Mouse (Mus musculus): ENCODE results near the gene Ggnbp2. TPM values are rescaled to one million over a fixed set of nuclear protein-coding genes. Genes with fewer than 3 reads are reported as not detected.

Ggnbp2 gene
- total RNA-seq (2023), result 100 to 1,000 TPM; 125 to 136 TPM

DNA sequence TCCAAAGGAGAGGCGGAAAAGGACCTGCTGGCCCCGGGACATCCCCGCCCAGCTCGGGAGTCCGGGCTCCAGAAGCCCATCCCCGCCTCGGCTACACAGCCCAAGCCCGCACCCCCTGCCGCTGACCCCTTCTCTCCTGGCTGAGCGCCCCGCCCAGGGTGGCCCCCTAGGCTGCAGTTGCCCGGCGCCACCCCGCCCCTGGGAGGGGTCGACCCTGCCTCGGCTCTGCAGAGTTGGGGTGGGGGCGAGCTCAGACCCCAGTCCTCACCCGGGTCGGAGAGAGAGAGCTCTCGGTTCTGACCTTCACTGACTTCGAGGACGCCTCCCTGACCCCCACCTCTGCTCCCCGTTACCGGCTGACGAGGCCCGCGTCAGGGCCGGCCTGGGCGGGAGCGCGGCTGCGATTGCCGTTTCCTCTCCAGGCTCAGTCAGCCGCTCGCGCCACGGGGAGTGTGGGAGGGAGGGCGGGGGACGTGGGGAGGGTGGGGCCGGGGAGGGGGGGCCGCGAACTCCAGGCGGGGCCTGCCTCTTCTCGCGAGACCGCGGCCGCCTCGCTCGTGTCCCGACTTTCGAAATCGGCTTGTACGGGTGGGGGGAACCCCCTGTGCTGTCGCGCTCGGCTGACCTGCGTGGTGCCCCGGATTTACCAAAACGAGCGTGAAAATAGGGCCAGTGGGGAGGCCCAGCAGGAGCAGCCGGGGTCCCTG lies at the start of gene Ggnbp2:
Gene Ggnbp2, minus strand, starts transcription at position 481 of the 707 bp plus-strand sequence.

GRCm38 (mm10) chr11:84916053-84916702 lies 45.6 kb upstream of the Ggnbp2 start, which contains the start of gene Znhit3:
Znhit3 (minus strand) TSS chr11:84916366.

GRCm38 (mm10) chr11:84879772-84880464 lies 9.3 kb upstream of the Ggnbp2 start, which contains the start of the genes Myo19 and Pigw:
Myo19 (plus strand) TSS chr11:84880148.
Pigw (minus strand) TSS chr11:84880285.

GRCm38 (mm10) chr11:84828516-84829399 lies 41.9 kb downstream of the Ggnbp2 start, which contains the start of gene Dhrs11:
Dhrs11 (minus strand) TSS chr11:84828994.

GRCm38 (mm10) chr11:84818961-84819692 lies 51.5 kb downstream of the Ggnbp2 start, which contains the start of gene Mrm1:
Mrm1 (minus strand) TSS chr11:84819515.

Other genes with a start within 250 kb of the Ggnbp2 start
- gene Mrm1, start 51.3 kb downstream of the Ggnbp2 start, total RNA-seq (2023), result 1 to 10 TPM; 5.2 to 6.2 TPM
- gene Dhrs11, start 41.8 kb downstream of the Ggnbp2 start, total RNA-seq (2023), result 10 to 100 TPM; 25.6 to 31.3 TPM
- 1 to 10 TPM; 1.4 to 2.6 TPM for gene Myo19, start 9.3 kb upstream of the Ggnbp2 start, total RNA-seq (2023)
- 1 to 10 TPM; 1.4 to 2.8 TPM for gene Pigw, start 9.5 kb upstream of the Ggnbp2 start, total RNA-seq (2023)
- 10 to 100 TPM in 1 of 2 experiments, 1 to 10 TPM in 1; 9.1 to 11.5 TPM for gene Znhit3, start 45.5 kb upstream of the Ggnbp2 start, total RNA-seq (2023)
- gene Car4, start 87.0 kb upstream of the Ggnbp2 start, total RNA-seq (2023), result not detected

Measured in neutrophil, adult 59 days (primary cell).